Mouse (Mus musculus) embryonic fibroblast, embryonic 13.5 days (primary cell): ENCODE data around the gene AL731706.2. TPM values are rescaled to one million over a fixed set of nuclear protein-coding genes. Genes with fewer than 3 reads are reported as not detected.
"Not testable (repeated sequence)": the region's sequence is repeated elsewhere in the genome, so short reads cannot be mapped to it uniquely, and the experiment has no call there.

Source experiments
- H3K27ac ChIP-seq: 2 replicates; pipeline ENCODE4 v1.5.1; 2012; ENCODE audit warnings: low read length, control low read depth, inconsistent platforms; ENCODE audit not compliant: insufficient read depth
- H3K4me1 ChIP-seq: 2 replicates; pipeline ENCODE4 v1.6.1; 2011; ENCODE audit warnings: low read length; ENCODE audit not compliant: control insufficient read depth, insufficient read depth
- H3K4me3 ChIP-seq: 2 replicates; pipeline ENCODE4 v1.5.1; 2011; ENCODE audit warnings: mild to moderate bottlenecking, control low read depth, low read length; ENCODE audit not compliant: insufficient read depth
- CTCF ChIP-seq: IDR thresholded peaks from 2 replicates; pipeline ENCODE4 v1.5.1; 2011; ENCODE audit warnings: mild to moderate bottlenecking, control low read depth, low read length, moderate library complexity, borderline replicate concordance; ENCODE audit not compliant: insufficient read depth
- POLR2A ChIP-seq: IDR thresholded peaks from 2 replicates; pipeline ENCODE4 v1.6.1; 2011; ENCODE audit warnings: low read depth, mild to moderate bottlenecking, control low read depth, low read length, moderate library complexity
- polyA plus RNA-seq: library from polyadenylated mRNA; stranded (reverse); fragments of >200 nt; gene quantifications from 2 replicates; pipeline ENCODE4 v1.2.4, GENCODE M21; 2011; ENCODE audit warnings: low read depth; ENCODE audit not compliant: missing spikeins, insufficient read length

The AL731706.2 gene
- polyA plus RNA-seq, 1 experiment, result 8.8 TPM

GRCm38 (mm10) chr2:136891951-136892371, 6.5 kb upstream of the AL731706.2 start:
- Histone ChIP-seq H3K27ac (no peak overlapping the region), H3K4me1 (peaks cover 2% of the 10 kb centered on the region; the same call in 1 of the 2 replicates), H3K4me3 (peak overlapping the region; percentile 57)
- TF ChIP-seq CTCF (no peak), POLR2A (peak; percentile 75)

GRCm38 (mm10) chr2:136891068-136891950, 5.8 kb upstream of the AL731706.2 start, which contains the start of the genes Slx4ip, AL731706.1 and Mkks:
Gene Slx4ip, plus strand, starts transcription at chr2:136891218.
Gene AL731706.1, minus strand, starts transcription at chr2:136891389.
Gene Mkks, minus strand, starts transcription at chr2:136891389.
- H3K27ac ChIP-seq, result peak within 1 kb of the TSS; percentile 87
- peak; percentile 78 for TF ChIP-seq POLR2A
- no peak for TF ChIP-seq CTCF
- H3K4me1 ChIP-seq, result peaks cover 2% of the 10 kb centered on the region; the same call in 1 of the 2 replicates
- peak within 1 kb of the TSS; percentile 67 for H3K4me3 ChIP-seq

GRCm38 (mm10) chr2:136890716-136891067, 5.2 kb upstream of the AL731706.2 start:
- peak overlapping the region; percentile 67 for H3K4me3 ChIP-seq
- not testable (repeated sequence) for H3K4me1 ChIP-seq
- H3K27ac ChIP-seq, result peak overlapping the region; percentile 87

- H3K4me1 ChIP-seq, result peaks cover 2% of the 10 kb centered on the region; the same call in 1 of the 2 replicates
- H3K27ac ChIP-seq, result no peak overlapping the region
- TF ChIP-seq CTCF (no peak), POLR2A (no peak)
- H3K4me3 ChIP-seq, result no peak overlapping the region
Observed at GRCm38 (mm10) chr2:136886846-136887245, 1.4 kb upstream of the AL731706.2 start.

- H3K4me3 ChIP-seq, result no peak overlapping the region
- no peak for TF ChIP-seq CTCF
- no peak for TF ChIP-seq POLR2A
- H3K27ac ChIP-seq, result no peak overlapping the region
- no peaks in the 10 kb centered on the region for H3K4me1 ChIP-seq
Observed at GRCm38 (mm10) chr2:136854543-136855388, 30.7 kb downstream of the AL731706.2 start.

GRCm38 (mm10) chr2:136850366-136850765, 35.1 kb downstream of the AL731706.2 start:
- Histone ChIP-seq H3K4me1 (no peaks in the 10 kb centered on the region), H3K4me3 (no peak overlapping the region), H3K27ac (no peak overlapping the region)
- TF ChIP-seq POLR2A, result no peak
- no peak for TF ChIP-seq CTCF

GRCm38 (mm10) chr2:136837994-136838393, 47.5 kb downstream of the AL731706.2 start:
- TF ChIP-seq CTCF (no peak), POLR2A (no peak)
- Histone ChIP-seq H3K4me3 (no peak overlapping the region), H3K27ac (no peak overlapping the region), H3K4me1 (no peaks in the 10 kb centered on the region)

GRCm38 (mm10) chr2:136835882-136836281, 49.6 kb downstream of the AL731706.2 start:
- H3K4me3 ChIP-seq, result no peak overlapping the region
- H3K4me1 ChIP-seq, result no peaks in the 10 kb centered on the region
- TF ChIP-seq POLR2A (no peak), CTCF (no peak)
- H3K27ac ChIP-seq, result no peak overlapping the region

Other genes starting within 250 kb of the AL731706.2 start
- gene Snap25, start 172.2 kb downstream of the AL731706.2 start, polyA plus RNA-seq, result 0.30 TPM in 1 of 2 replicates, not detected in the other
- 7.2 and 7.4 TPM in 2 replicates for gene Slx4ip, start 5.5 kb upstream of the AL731706.2 start, polyA plus RNA-seq
- 6.8 and 10.4 TPM in 2 replicates for gene AL731706.1, start 5.7 kb upstream of the AL731706.2 start, polyA plus RNA-seq
- 15.9 and 20.6 TPM in 2 replicates for gene Mkks, start 5.7 kb upstream of the AL731706.2 start, polyA plus RNA-seq
- gene Jag1, start 231.0 kb upstream of the AL731706.2 start, polyA plus RNA-seq, result 48.2 and 67.6 TPM in 2 replicates